Mouse (Mus musculus): ENCODE measurements around the gene Nudcd3.

The Nudcd3 gene

DNA sequence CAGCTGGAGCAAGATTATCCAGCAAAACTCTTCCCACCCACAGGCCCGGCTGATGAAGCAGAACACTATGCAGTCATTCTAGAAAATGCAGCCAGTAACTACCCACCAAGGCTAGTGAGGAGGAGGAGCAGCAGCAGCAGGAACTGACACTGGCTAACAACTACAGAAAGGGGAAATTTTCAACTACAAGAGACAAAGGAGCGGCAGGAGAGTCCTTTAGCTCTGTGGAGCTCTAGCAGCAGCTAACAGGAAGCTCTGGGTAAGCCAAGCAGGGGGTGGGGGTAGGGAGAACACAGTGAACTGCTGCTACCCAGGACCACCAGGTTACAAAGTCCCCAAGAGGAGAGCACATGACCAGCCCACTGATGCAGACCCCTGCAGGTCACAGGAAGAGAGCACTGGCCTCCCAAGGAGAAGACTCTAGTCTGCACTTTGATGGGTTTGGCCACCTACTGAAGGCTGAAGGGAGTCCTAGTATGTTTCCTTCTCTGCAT is 21.5 kb downstream of the Nudcd3 start:
- DNase-seq (ENCODE audit: low read depth, low spot score) = peak; percentile 78

DNA sequence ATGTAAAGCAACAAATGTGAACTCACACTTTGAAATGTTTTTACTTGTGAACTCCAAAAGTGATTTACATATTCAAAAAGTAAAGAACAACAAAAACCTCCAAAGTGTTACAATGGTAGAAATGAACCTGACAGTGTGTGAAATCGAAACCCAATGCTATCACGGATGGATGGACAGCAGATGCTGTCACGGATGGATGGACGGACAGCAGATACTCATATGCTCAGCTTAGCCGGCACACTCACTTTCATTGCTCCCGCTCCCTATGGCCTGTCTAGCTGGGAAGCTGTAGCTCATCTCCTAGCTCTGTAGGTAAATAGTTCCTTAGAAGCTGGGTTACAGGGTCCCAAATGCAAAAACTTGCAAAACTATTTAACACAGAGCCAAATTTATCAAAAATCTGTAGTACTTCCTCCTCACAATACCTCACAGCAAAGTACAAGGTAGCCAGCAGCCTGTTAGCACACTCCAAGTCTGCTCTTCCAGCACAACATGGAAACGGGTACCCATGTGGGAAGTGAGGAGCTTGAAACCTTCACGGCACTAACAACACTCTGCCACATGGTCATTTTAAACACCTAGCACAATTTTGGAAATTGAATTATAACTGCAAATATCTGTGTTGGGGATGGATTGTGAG is 22.3 kb downstream of the Nudcd3 start:
- no peak for DNase-seq (ENCODE audit: low read depth, low spot score)

DNA sequence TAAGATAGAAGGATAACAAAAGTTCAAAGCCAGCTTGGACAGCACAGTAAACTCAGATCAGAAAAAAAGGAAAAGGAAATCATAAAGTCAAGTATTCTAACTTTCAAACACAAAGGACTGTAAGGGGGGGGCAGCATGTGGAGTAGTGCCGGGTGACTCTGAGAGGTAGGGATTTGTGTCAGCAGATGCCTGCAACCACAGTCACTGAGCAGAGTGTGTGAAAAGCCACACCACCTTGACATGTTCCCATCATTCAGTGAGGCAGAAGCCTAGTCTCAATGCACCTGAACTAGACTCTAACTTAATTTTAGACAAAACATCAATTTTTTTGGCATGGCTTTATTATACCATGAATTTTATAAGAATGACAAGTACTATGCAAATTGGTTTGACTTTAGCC is 24.7 kb downstream of the Nudcd3 start:
- DNase-seq (ENCODE audit: low read depth, low spot score) = no peak

DNA sequence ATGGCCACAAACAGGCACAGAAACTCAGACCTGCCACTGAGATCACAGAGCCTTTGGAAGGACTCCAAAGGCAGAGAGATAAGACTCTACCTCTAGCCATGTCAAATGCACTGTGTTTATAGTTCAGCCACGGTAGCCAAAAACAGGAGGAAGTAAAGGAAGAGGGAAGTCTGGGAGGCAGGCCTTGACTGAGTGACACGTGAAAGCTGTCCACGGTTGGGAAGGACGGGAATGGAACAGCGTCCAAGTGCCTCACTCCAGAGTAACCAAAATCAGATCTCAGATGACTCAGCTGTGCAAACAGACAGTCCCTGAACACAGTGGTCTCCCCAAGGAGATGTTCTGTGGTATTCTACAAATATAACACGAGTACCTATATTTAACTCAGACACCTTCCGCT is 25.5 kb downstream of the Nudcd3 start:
- no peak for DNase-seq (ENCODE audit: low read depth, low spot score)

DNA sequence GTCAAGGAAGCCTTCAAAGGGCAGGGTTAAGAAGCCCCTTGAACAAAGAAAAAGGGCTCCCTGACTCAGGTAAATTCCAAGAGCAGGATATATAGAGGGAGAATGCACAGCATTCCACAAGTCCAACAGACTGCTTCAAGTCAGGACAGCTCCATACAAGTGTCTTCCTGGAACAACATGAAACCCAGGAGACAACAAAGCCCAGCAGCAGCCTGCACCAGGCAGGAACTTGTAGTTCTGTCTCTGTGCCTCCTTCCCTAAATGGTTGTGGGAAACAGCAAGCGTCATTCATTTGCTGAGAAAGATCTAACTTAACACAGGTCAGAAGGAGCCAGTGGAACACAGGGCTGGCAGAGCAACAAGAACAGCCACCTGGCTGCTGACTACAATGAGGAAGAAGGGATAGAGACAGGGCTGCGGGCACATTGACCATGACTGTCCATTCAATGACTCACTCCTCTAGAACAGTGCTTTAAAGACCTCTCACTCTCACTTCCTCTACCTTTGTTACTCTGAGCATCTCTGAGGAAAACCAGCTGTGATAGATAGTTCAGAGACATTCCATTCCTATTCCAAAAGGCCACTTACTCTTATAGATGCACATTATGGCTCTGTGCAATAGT is 31.1 kb downstream of the Nudcd3 start:
- DNase-seq (ENCODE audit: low read depth, low spot score) = no peak

DNA sequence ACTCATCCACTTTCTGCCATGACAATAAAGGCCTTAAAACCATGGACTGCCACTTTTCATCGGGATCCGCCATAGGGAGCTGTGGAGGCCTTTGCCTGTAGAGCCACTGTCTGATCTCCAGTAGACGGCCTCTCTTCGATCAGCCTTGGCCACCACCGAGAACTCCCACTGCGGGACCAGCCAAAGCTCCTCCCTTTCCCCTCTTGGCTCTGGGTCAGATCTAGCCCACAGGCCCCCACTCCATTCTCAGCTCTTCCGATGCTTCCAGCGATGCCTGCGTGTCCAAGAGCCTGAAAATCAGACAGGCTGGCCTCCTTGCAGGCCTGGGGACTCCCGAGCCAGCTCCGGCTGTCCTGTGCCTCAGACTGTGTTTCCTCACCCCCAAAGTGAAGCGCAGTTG is 33.9 kb downstream of the Nudcd3 start:
- DNase-seq (ENCODE audit: low read depth, low spot score) = no peak

DNA sequence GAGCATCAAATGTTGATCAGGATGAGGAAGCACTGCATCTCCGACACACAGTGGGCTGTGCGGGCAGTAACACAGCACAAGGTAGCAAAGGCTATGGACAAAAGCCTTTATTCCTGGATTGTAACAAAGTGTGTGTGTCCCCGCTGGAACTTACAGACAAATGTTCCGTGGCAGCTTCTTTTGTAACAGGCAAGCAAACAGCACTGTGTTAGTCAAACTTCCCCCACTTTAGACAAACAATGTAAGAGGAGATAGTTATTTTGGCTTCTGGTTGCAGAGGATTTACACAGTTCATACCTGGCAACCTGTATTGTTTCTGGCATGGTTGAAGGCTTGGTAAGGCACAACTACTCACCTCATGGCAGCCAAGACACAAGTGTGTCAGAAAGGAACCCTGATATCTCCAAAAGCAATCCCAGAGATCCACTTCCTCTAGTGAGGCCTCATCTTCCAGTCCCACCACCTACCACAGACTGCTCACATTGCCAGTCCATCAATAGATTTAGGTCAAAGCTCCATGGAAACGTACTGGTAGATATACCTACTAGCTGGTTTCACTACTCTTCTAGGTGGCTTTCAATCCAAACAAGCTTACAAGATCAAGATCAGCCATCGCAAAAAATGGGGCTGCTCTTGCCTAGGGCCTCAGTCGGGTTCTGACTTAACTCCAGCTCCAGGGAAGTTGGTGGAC is 34.7 kb downstream of the Nudcd3 start:
- no peak for DNase-seq (ENCODE audit: low read depth, low spot score)

DNA sequence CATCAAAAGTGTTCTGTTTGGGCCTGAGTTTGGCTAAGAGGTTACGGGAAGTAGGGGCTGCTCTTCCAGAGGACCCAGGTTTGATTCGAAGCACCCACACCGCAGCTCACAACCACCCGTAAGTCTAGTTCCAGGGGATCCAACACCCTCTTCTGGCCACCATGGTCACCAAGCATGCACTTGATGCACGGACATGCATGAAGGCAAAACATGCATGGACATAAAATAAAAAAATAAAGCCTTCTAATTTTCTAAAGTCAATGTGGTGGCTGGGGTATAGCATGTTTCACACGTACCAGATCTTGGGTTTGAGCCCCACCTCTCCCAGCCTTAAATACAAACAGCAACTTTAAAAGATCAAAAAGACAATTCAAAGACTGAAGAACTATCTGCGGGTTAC is 35.4 kb downstream of the Nudcd3 start:
- DNase-seq (ENCODE audit: low read depth, low spot score) = no peak

DNA sequence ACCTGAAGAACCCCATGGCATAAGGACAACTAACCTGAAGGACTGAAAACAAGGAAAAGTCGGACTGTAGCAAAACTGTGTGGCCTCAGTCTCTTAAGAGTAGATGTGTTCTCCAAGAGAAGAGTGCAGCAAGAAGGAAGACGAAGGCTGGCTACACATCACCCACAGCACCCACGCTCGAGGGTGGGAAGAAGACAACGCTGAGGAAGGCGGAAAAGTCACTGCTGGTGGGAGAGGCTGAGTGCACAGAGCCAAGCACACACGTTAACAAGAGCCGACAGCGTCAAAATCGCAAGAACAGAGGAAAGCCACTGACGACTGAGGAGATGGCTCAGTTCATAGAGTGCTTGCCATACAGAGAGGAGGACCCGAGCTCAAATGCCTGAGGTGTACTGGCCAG is 36.5 kb downstream of the Nudcd3 start:
- no peak for DNase-seq (ENCODE audit: low read depth, low spot score)

DNA sequence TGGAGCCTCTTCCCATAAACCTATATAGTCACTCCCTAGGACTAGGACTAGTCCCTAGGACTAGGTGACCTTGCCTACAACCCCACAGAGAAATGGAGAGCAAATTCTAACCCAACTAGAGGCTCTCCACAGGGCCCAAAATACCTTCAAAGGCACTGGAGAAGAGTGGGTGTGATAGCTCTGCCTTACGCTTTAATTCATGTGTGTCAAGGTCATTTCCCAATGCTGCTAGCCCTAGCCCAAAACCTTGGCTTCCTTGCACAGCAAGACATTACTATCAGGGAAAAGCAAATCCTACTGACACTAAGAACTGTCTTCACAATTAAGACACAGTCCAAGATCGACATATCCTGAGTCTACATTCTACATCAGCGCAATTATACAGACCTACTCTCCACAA is 37.2 kb downstream of the Nudcd3 start:
- no peak for DNase-seq (ENCODE audit: low read depth, low spot score)

DNA sequence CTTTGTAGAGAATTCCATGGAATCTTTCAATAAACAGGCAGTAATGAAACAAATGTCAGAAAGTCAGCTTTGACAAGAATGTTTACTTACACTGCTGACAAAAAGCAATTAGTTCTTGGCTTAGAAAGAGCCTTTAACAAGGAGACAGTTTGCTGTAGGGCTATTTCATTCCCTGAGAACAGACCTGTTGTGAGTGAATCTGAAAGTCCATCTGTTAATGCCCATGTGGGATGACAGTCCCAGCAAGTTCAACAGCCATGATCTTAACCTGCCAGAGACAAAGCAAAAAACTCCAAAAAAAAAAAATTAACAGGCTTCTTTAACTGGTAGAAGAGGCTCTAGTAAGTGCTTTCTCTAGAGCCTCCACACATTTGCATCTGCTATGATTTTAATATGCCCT is 38.7 kb downstream of the Nudcd3 start:
- DNase-seq (ENCODE audit: low read depth, low spot score) = no peak

DNA sequence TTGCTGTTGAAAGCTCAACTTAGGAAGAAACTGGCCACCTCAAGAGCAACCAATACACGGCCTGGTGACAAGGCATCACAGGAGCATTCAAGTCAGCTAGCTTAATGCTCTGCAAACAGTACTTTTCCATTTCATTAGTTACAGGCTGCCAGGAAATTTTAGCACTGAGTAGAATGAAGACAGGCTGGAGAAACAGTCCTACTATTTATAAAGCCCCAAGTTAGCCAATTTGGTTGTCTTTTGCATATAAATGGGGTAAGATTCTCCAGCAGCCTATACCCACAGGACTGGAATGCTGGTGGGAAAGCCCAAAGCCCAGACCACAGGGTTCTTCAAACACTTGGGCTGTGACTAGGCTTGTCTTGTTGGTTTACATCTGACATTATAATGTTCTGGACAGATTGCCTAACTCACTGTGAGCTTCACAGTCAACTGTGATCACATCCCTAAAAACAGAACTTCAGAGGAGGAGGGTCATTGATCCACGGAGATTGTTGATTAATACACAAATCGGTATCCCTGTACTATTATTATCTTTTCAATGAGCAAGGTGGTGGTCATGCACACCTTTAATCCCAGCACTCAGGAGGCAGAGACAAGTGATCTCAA is 39.4 kb downstream of the Nudcd3 start:
- DNase-seq (ENCODE audit: low read depth, low spot score) = no peak

DNA sequence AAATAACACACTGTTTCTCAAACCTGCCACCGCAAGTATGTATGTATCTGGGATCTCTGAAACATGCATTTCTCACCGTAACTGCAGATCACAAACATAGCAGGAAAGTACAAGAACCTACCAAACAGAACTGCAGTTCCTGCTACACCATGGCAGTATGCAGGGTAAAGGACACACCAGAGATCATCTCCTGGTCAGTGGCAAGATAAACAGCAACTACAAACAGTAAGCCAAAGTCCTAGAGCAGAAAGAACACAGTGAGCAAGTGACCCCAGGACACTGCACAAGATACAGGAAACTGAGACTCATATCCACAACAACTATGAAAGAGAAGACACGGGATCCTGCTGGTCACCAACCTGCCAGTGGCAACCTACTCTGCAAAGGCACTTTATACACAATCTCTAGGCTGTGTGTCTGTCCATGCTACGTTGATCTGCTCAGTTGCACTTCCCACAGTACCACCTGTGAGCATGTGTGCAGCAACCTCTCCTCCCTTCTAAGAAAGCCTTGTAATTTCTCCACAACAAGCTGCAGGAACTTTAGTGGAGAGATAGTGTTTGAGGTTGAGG is 40.4 kb downstream of the Nudcd3 start:
- DNase-seq (ENCODE audit: low read depth, low spot score) = no peak

DNA sequence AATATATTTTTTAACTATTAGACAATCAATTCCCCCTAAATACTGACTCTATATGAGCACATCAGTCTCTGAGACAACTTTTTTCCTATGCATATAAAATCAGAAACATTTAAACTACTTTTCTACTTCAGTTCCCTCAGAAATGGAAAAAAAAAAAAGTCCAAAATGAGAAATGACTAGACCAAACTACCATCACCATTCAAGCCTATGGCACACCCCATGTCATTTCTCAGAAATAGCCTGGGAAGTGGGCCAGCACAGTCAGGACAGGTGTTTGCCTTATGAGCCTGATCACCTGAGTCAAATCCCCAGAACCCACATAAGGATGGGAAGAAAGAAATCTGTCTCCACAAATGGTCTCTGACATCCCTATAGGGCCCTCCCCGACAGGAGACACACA is 41.7 kb downstream of the Nudcd3 start:
- DNase-seq (ENCODE audit: low read depth, low spot score) = no peak

DNA sequence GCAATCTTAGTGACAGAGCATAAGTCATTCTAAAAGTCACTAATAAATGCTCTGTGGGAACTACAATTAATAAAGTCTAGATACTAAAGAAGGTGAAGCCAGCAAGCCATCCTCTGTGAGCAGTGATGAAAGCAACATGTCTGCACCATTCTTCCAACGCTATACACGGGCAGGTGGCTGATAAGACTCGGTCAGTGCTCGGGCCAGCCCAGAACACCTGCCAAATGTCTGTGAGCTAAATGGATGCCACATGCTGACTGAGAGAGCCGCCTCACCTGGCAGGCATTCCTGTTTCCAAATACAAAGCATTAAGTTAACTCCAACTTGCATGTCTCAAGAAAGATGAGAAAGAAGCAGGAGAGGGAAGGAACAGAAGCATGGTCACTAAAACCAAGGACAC is 43.1 kb downstream of the Nudcd3 start:
- no peak for DNase-seq (ENCODE audit: low read depth, low spot score)

DNA sequence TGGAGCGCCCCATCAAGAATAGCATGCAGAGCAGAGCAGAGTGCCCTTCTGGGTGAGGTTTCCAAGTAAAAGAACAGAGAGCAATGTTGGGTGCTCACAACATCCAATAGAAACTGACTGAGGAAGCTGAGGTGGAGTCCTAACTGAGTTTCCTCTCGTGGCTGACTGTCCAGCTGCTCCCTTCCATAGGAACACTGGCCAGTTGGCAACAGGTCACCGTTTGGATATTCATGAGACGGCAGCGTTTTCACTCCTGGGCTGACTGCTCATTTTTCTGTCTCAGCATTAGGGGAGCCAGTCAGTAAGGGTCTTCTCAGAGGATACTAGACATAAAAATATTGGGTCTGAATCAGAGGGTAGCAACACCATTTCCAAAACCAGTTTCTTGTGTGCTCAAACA is 43.6 kb downstream of the Nudcd3 start:
- DNase-seq (ENCODE audit: low read depth, low spot score) = no peak

DNA sequence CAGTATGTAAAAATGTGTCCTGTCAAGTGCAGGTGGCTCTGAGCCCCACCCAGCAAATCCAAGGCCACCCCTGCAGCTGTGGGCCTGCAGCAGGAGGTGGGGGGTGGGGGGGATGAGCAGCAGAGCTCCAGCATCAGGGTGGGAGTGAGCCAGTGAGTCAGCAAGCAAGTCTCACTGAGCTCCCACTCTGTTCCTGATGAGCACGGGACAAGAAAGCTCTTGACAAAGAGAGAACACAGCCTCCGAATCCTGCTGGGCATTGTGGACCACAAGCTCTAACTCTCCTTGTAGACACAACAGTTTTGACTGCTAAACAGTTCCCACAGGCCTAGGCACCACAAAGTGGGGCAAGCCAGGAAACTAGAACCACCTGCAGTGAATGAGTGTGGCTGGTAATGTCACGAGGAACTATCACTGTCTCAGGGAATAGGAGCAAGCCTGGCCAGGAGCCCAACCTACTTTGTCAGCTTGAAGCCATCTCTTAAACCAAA is 46.0 kb downstream of the Nudcd3 start:
- peak; percentile 82 for DNase-seq (ENCODE audit: low read depth, low spot score)

DNA sequence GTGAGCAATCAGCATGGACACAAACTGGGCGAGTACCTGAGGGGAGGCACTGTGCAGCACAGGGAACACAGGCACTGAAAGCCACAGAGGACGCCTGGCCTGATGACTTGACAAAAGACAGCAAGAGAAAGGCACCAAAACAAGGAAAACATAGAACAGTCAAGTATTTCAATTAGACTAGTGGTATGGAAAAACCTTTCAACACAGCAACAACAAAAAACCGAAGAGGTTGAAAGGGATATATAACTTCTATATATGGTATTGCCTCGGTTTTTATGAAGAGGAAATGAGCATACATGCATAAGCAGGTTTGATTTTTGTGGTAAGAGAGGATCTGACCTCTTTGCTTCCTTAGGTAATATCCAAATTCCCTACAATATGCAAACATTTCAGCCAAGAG is 47.4 kb downstream of the Nudcd3 start:
- DNase-seq (ENCODE audit: low read depth, low spot score) = no peak

DNA sequence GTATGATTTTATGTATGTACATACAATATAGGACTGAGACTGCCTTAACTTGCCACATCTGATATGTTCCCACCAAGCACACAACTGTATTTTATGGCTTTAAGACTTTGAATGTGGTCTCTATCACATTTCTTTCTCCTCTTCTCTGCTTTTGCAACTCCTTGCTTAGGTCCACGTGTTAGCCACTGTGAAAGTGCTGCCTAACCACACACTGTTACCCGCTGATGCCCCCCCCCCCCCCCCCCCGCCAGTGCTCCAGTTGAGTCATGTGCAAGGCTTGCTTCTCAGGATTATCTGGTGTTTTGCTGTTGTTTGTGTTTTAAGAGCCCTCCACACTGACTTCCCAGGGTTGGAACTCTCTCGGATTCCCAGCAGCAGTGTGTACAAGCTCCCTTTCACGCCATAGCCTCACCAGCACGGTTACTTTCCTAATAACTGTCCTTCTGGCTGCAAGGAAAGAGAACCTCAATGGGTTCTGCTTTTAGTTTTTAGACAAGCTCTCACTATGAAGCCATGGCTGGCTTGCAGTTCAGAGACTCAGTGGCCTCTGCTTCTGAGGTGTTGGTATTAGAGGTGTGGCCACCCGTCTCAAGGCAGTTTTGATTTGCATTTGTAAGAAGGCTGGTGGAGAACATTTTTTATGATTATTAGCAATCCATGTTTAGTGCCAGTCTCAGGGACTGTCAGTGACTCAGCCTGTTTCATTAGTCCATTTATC is 61.8 kb downstream of the Nudcd3 start:
- DNase-seq (ENCODE audit: low read depth, low spot score) = no peak

DNA sequence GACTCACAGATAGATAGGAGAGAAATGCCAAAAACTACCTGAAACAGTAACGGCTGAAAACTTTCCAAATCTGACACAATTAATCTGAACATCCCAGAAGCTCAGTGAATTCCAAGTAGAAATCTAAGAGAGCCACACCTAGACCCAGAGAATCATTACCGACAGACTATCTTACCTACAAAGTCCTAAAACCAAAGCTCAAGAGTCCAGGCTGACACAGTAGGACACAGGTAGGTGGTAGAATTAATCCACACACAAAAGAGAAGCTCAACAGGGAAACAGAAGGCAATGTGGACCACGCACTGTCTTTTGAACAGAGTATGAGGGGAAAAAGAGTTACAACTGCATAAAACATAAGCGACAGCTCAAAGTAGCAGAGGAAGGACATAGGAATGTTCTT is 67.3 kb downstream of the Nudcd3 start:
- no peak for DNase-seq (ENCODE audit: low read depth, low spot score)

DNA sequence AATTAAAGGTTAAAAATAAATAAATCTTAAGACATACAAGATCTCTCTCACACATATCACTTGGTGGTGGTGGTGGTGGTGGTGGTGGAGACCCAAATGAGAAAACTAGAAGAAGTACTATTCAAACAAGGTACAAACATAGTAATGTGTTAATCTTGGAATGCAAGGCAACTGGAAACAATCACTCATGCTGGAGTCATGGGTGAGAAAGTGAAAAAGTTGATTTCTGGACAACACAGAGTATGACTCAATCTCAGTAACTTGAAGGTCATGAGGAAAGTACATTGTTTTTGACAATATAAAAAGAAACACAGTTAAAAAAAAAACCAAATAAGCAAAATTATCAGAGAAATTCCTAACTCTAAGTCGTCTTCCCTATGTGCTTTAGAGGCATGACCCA is 69.6 kb downstream of the Nudcd3 start:
- no peak for DNase-seq (ENCODE audit: low read depth, low spot score)

Data from telencephalon, adult 2 months (tissue).